Mouse (Mus musculus): ENCODE data around the gene Zfp691. TPM values are rescaled to one million over a fixed set of nuclear protein-coding genes. Genes with fewer than 3 reads are reported as not detected.

The Zfp691 gene
- polyA plus RNA-seq, 1 experiment from 2014 or later: 8.3 TPM

- ATAC-seq (ENCODE audit: insufficient number of reproducible peaks, low FRiP score): no peak
- no peaks in the 10 kb centered on the region for H3K36me3 ChIP-seq
- H3K4me3 ChIP-seq: no peak overlapping the region
- 60% methylated on average over 8 of the region's 8 CpGs for WGBS
- H3K4me2 ChIP-seq: 0 out of 2 replicates have a peak overlapping the region, but pooled peaks have one; percentile 16
- peak overlapping the region; percentile 47; the same call in 1 of the 2 replicates for H3K27ac ChIP-seq (ENCODE audit: poor library complexity, severe bottlenecking)
- peaks cover 3% of the 10 kb centered on the region; the same call in 1 of the 2 replicates for H3K4me1 ChIP-seq (replicated peaks)
- no peaks in the 10 kb centered on the region for H3K9me3 ChIP-seq (replicated peaks)
- no peak overlapping the region for H3K9ac ChIP-seq
- no peaks in the 10 kb centered on the region for H3K27me3 ChIP-seq (replicated peaks)
Observed at GRCm38 (mm10) chr4:119190618-119191017, 16.6 kb upstream of the Zfp691 start.

GRCm38 (mm10) chr4:119189864-119190263, 15.9 kb upstream of the Zfp691 start, which contains the start of gene Ermap:
Ermap (minus strand) TSS chr4:119190011.
- Histone ChIP-seq H3K9ac (no peak within 1 kb of the TSS), H3K4me2 (0 out of 2 replicates have a peak within 1 kb of the TSS, but pooled peaks have one; percentile 16), H3K9me3 (replicated peaks) (no peaks in the 10 kb centered on the region), H3K27me3 (replicated peaks) (no peaks in the 10 kb centered on the region), H3K4me1 (replicated peaks) (peaks cover 3% of the 10 kb centered on the region; the same call in 1 of the 2 replicates), H3K27ac (ENCODE audit: poor library complexity, severe bottlenecking) (peak within 1 kb of the TSS; percentile 47), H3K4me3 (peak within 1 kb of the TSS; percentile 27), H3K36me3 (no peaks in the 10 kb centered on the region)
- WGBS: 58% methylated on average over 6 of the region's 6 CpGs
- peak; percentile 91 for ATAC-seq (ENCODE audit: insufficient number of reproducible peaks, low FRiP score)

GRCm38 (mm10) chr4:119189392-119189791, 15.4 kb upstream of the Zfp691 start:
- Histone ChIP-seq H3K27me3 (replicated peaks) (no peaks in the 10 kb centered on the region), H3K36me3 (no peaks in the 10 kb centered on the region), H3K4me3 (peak overlapping the region; percentile 27; the same call in 1 of the 2 replicates), H3K9ac (no peak overlapping the region), H3K4me2 (no peak overlapping the region), H3K9me3 (replicated peaks) (no peaks in the 10 kb centered on the region), H3K4me1 (replicated peaks) (peaks cover 3% of the 10 kb centered on the region; the same call in 1 of the 2 replicates), H3K27ac (ENCODE audit: poor library complexity, severe bottlenecking) (no peak overlapping the region)
- no peak for ATAC-seq (ENCODE audit: insufficient number of reproducible peaks, low FRiP score)
- WGBS: 78% methylated on average over 6 of the region's 6 CpGs

- peak; percentile 75 for ATAC-seq (ENCODE audit: insufficient number of reproducible peaks, low FRiP score)
- Histone ChIP-seq H3K27me3 (replicated peaks) (no peaks in the 10 kb centered on the region), H3K9ac (peak overlapping the region; percentile 53), H3K4me2 (peak overlapping the region; percentile 22), H3K4me1 (replicated peaks) (peaks cover 3% of the 10 kb centered on the region; the same call in 1 of the 2 replicates), H3K36me3 (no peaks in the 10 kb centered on the region), H3K4me3 (peak overlapping the region; percentile 19), H3K27ac (ENCODE audit: poor library complexity, severe bottlenecking) (peak overlapping the region; percentile 26; the same call in 1 of the 2 replicates), H3K9me3 (replicated peaks) (no peaks in the 10 kb centered on the region)
- WGBS: 38% methylated on average over 11 of the region's 11 CpGs
Observed at GRCm38 (mm10) chr4:119188060-119188785, 14.2 kb upstream of the Zfp691 start.

- H3K4me3 ChIP-seq: no peak overlapping the region
- H3K27ac ChIP-seq (ENCODE audit: poor library complexity, severe bottlenecking): no peak overlapping the region
- H3K36me3 ChIP-seq: no peaks in the 10 kb centered on the region
- WGBS: 81% methylated on average over 4 of the region's 4 CpGs
- no peak for ATAC-seq (ENCODE audit: insufficient number of reproducible peaks, low FRiP score)
- no peaks in the 10 kb centered on the region for H3K27me3 ChIP-seq (replicated peaks)
- H3K9me3 ChIP-seq (replicated peaks): no peaks in the 10 kb centered on the region
- H3K9ac ChIP-seq: no peak overlapping the region
- H3K4me1 ChIP-seq (replicated peaks): peaks cover 10% of the 10 kb centered on the region
- peak overlapping the region; percentile 24; the same call in 1 of the 2 replicates for H3K4me2 ChIP-seq
Observed at GRCm38 (mm10) chr4:119185771-119186170, 11.8 kb upstream of the Zfp691 start.

- 43% methylated on average over 1 of the region's 1 CpGs for WGBS
- no peaks in the 10 kb centered on the region for H3K9me3 ChIP-seq (replicated peaks)
- no peak overlapping the region for H3K27ac ChIP-seq (ENCODE audit: poor library complexity, severe bottlenecking)
- H3K4me2 ChIP-seq: no peak overlapping the region
- H3K36me3 ChIP-seq: no peaks in the 10 kb centered on the region
- H3K4me1 ChIP-seq (replicated peaks): peaks cover 9% of the 10 kb centered on the region
- no peak overlapping the region for H3K9ac ChIP-seq
- H3K27me3 ChIP-seq (replicated peaks): no peaks in the 10 kb centered on the region
- ATAC-seq (ENCODE audit: insufficient number of reproducible peaks, low FRiP score): no peak
- H3K4me3 ChIP-seq: no peak overlapping the region
Observed at GRCm38 (mm10) chr4:119183525-119183924, 9.5 kb upstream of the Zfp691 start.

GRCm38 (mm10) chr4:119181456-119181855, 7.5 kb upstream of the Zfp691 start:
- no peaks in the 10 kb centered on the region for H3K27me3 ChIP-seq (replicated peaks)
- H3K27ac ChIP-seq (ENCODE audit: poor library complexity, severe bottlenecking): no peak overlapping the region
- no peak overlapping the region for H3K4me3 ChIP-seq
- ATAC-seq (ENCODE audit: insufficient number of reproducible peaks, low FRiP score): no peak
- 79% methylated on average over 9 of the region's 9 CpGs for WGBS
- no peak overlapping the region for H3K4me2 ChIP-seq
- no peaks in the 10 kb centered on the region for H3K9me3 ChIP-seq (replicated peaks)
- no peaks in the 10 kb centered on the region for H3K36me3 ChIP-seq
- peaks cover 15% of the 10 kb centered on the region for H3K4me1 ChIP-seq (replicated peaks)
- no peak overlapping the region for H3K9ac ChIP-seq

GRCm38 (mm10) chr4:119180133-119180707, 6.2 kb upstream of the Zfp691 start:
- Histone ChIP-seq H3K9me3 (replicated peaks) (no peaks in the 10 kb centered on the region), H3K4me2 (no peak overlapping the region), H3K4me1 (replicated peaks) (peaks cover 15% of the 10 kb centered on the region), H3K36me3 (no peaks in the 10 kb centered on the region), H3K9ac (no peak overlapping the region), H3K4me3 (no peak overlapping the region), H3K27ac (ENCODE audit: poor library complexity, severe bottlenecking) (no peak overlapping the region), H3K27me3 (replicated peaks) (no peaks in the 10 kb centered on the region)
- WGBS: 28% methylated on average over 4 of the region's 4 CpGs
- no peak for ATAC-seq (ENCODE audit: insufficient number of reproducible peaks, low FRiP score)

GRCm38 (mm10) chr4:119178331-119178730, 4.3 kb upstream of the Zfp691 start:
- Histone ChIP-seq H3K9me3 (replicated peaks) (no peaks in the 10 kb centered on the region), H3K4me3 (no peak overlapping the region), H3K27ac (ENCODE audit: poor library complexity, severe bottlenecking) (no peak overlapping the region), H3K4me1 (replicated peaks) (peaks cover 15% of the 10 kb centered on the region), H3K27me3 (replicated peaks) (no peaks in the 10 kb centered on the region), H3K36me3 (no peaks in the 10 kb centered on the region), H3K9ac (no peak overlapping the region), H3K4me2 (no peak overlapping the region)
- ATAC-seq (ENCODE audit: insufficient number of reproducible peaks, low FRiP score): no peak
- 55% methylated on average over 18 of the region's 18 CpGs for WGBS

GRCm38 (mm10) chr4:119177702-119178101, 3.7 kb upstream of the Zfp691 start:
- Histone ChIP-seq H3K36me3 (no peaks in the 10 kb centered on the region), H3K27ac (ENCODE audit: poor library complexity, severe bottlenecking) (no peak overlapping the region), H3K4me1 (replicated peaks) (peaks cover 20% of the 10 kb centered on the region), H3K4me3 (no peak overlapping the region), H3K4me2 (no peak overlapping the region), H3K27me3 (replicated peaks) (no peaks in the 10 kb centered on the region), H3K9me3 (replicated peaks) (no peaks in the 10 kb centered on the region), H3K9ac (no peak overlapping the region)
- no peak for ATAC-seq (ENCODE audit: insufficient number of reproducible peaks, low FRiP score)
- WGBS: 58% methylated on average over 5 of the region's 5 CpGs

- WGBS: 33% methylated on average over 18 of the region's 18 CpGs
Observed at GRCm38 (mm10) chr4:119172919-119173650, 910 bp downstream of the Zfp691 start.

More at GRCm38 (mm10) chr4:119172919-119173650, 910 bp downstream of the Zfp691 start:
- H3K9me3 ChIP-seq (replicated peaks): no peaks in the 10 kb centered on the region
- ATAC-seq (ENCODE audit: insufficient number of reproducible peaks, low FRiP score): no peak
- H3K4me3 ChIP-seq: peak overlapping the region; percentile 89
- H3K27ac ChIP-seq (ENCODE audit: poor library complexity, severe bottlenecking): peak overlapping the region; percentile 70
- peak overlapping the region; percentile 92 for H3K9ac ChIP-seq
- peaks cover 36% of the 10 kb centered on the region for H3K36me3 ChIP-seq
- no peaks in the 10 kb centered on the region for H3K27me3 ChIP-seq (replicated peaks)
- peaks cover 24% of the 10 kb centered on the region for H3K4me1 ChIP-seq (replicated peaks)
- H3K4me2 ChIP-seq: peak overlapping the region; percentile 88

Measured in heart, embryonic 12.5 days (tissue).